Mouse (Mus musculus) frontal cortex, adult 2 months (tissue): ENCODE data around the gene Coq4. TPM values are rescaled to one million over a fixed set of nuclear protein-coding genes. Genes with fewer than 3 reads are reported as not detected.
"Not testable (repeated sequence)": the region's sequence is repeated elsewhere in the genome, so short reads cannot be mapped to it uniquely, and the experiment has no call there.

ENCODE experiments used
- DNase-seq, 2 experiments: peaks; one replicate each; pipeline ENCODE4 v3.0.0; 2022; ENCODE audit warnings: low spot score in 1 of 2; ENCODE audit errors: extremely low spot score in 1 of 2
- polyA plus RNA-seq: library from polyadenylated mRNA; depleted of rRNA; stranded (reverse); fragments of >200 nt; gene quantifications from 2 replicates; pipeline ENCODE4 v1.2.3, GENCODE M21; 2012; rRNA removed

The Coq4 gene
- polyA plus RNA-seq: 42.3 and 42.7 TPM in 2 replicates

GRCm38 (mm10) chr2:29787104-29787917, at the start of gene Coq4:
Coq4 (plus strand) TSS chr2:29787493.
- DNase-seq: peak; percentile 88 to 99

GRCm38 (mm10) chr2:29738799-29739198, 48.5 kb upstream of the Coq4 start:
- DNase-seq: no peak

- peak in 1 of 2 experiments; percentile 27 for DNase-seq
Observed at GRCm38 (mm10) chr2:29739368-29739767, 47.9 kb upstream of the Coq4 start.

- no peak for DNase-seq
Observed at GRCm38 (mm10) chr2:29741207-29741606, 46.1 kb upstream of the Coq4 start.

GRCm38 (mm10) chr2:29744256-29744655, 43.0 kb upstream of the Coq4 start:
- no peak for DNase-seq

- DNase-seq: peak in 1 of 2 experiments; percentile 19
Observed at GRCm38 (mm10) chr2:29747188-29747782, 40.0 kb upstream of the Coq4 start.

GRCm38 (mm10) chr2:29747852-29748251, 39.4 kb upstream of the Coq4 start:
- peak in 1 of 2 experiments; percentile 28 for DNase-seq

GRCm38 (mm10) chr2:29748499-29748898, 38.8 kb upstream of the Coq4 start:
- DNase-seq: no peak

- no peak for DNase-seq
Observed at GRCm38 (mm10) chr2:29751497-29751896, 35.8 kb upstream of the Coq4 start, which contains the start of gene Gm13420. Gm13420 (minus strand) TSS chr2:29751685.

GRCm38 (mm10) chr2:29752397-29752796, 34.9 kb upstream of the Coq4 start:
- no peak for DNase-seq

- DNase-seq: no peak
Observed at GRCm38 (mm10) chr2:29755693-29756092, 31.6 kb upstream of the Coq4 start.

- peak in 1 of 2 experiments; percentile 76 for DNase-seq
Observed at GRCm38 (mm10) chr2:29764831-29765230, 22.5 kb upstream of the Coq4 start.

GRCm38 (mm10) chr2:29767976-29768709, 19.1 kb upstream of the Coq4 start:
- no peak for DNase-seq

- no peak for DNase-seq
Observed at GRCm38 (mm10) chr2:29768901-29769300, 18.4 kb upstream of the Coq4 start.

GRCm38 (mm10) chr2:29770162-29770561, 17.1 kb upstream of the Coq4 start:
- DNase-seq: no peak

- DNase-seq: no peak
Observed at GRCm38 (mm10) chr2:29771611-29772461, 15.5 kb upstream of the Coq4 start.

GRCm38 (mm10) chr2:29773323-29773722, 14.0 kb upstream of the Coq4 start:
- no peak for DNase-seq

- DNase-seq: not testable (repeated sequence)
Observed at GRCm38 (mm10) chr2:29781256-29781655, 6.0 kb upstream of the Coq4 start.

GRCm38 (mm10) chr2:29784290-29784689, 3.0 kb upstream of the Coq4 start:
- no peak for DNase-seq
